Mouse (Mus musculus) yolk sac, embryonic 10.5 days (tissue): Measurements from ENCODE around the gene Srd5a2.

Source experiments
- DNase-seq: peaks from one replicate; pipeline ENCODE4 v3.0.0-alpha.2; 2017; ENCODE audit warnings: low spot score

Srd5a2 gene

GRCm38 (mm10) chr17:73984508-73984907 is 63.2 kb downstream of the Srd5a2 start:
- DNase-seq = no peak

- no peak for DNase-seq
Observed at GRCm38 (mm10) chr17:73982871-73983270, 64.8 kb downstream of the Srd5a2 start.

- DNase-seq = no peak
Observed at GRCm38 (mm10) chr17:73976066-73976465, 71.7 kb downstream of the Srd5a2 start.

- DNase-seq = no peak
Observed at GRCm38 (mm10) chr17:73972648-73973047, 75.1 kb downstream of the Srd5a2 start.

- no peak for DNase-seq
Observed at GRCm38 (mm10) chr17:73971291-73971690, 76.4 kb downstream of the Srd5a2 start.

GRCm38 (mm10) chr17:73970361-73971027 is 77.2 kb downstream of the Srd5a2 start:
- DNase-seq = no peak
